Mouse (Mus musculus): ENCODE data around the gene Mvb12a. TPM values are rescaled to one million over a fixed set of nuclear protein-coding genes. Genes with fewer than 3 reads are reported as not detected.

The Mvb12a gene
- polyA plus RNA-seq, 1 experiment from 2014 or later, result 71.3 TPM

Other genes with a start within 250 kb of the Mvb12a start
- gene Use1, start 176.1 kb upstream of the Mvb12a start, polyA plus RNA-seq (2015; fragmentation: Nextera tagmentation; extraction: Ambion mirVana), result 121 and 122 TPM in 2 replicates
- 5.6 and 9.2 TPM in 2 replicates for gene Ocel1, start 171.6 kb upstream of the Mvb12a start, polyA plus RNA-seq (2015; fragmentation: Nextera tagmentation; extraction: Ambion mirVana)
- 28.6 and 34.9 TPM in 2 replicates for gene Nr2f6, start 161.0 kb upstream of the Mvb12a start, polyA plus RNA-seq (2015; fragmentation: Nextera tagmentation; extraction: Ambion mirVana)
- 7.0 and 9.8 TPM in 2 replicates for gene Ushbp1, start 147.1 kb upstream of the Mvb12a start, polyA plus RNA-seq (2015; fragmentation: Nextera tagmentation; extraction: Ambion mirVana)
- 96.0 and 96.1 TPM in 2 replicates for gene Babam1, start 146.1 kb upstream of the Mvb12a start, polyA plus RNA-seq (2015; fragmentation: Nextera tagmentation; extraction: Ambion mirVana)
- 7.0 and 16.4 TPM in 2 replicates for gene Ankle1, start 136.9 kb upstream of the Mvb12a start, polyA plus RNA-seq (2015; fragmentation: Nextera tagmentation; extraction: Ambion mirVana)
- 160 and 192 TPM in 2 replicates for gene Abhd8, start 79.3 kb upstream of the Mvb12a start, polyA plus RNA-seq (2015; fragmentation: Nextera tagmentation; extraction: Ambion mirVana)
- gene Mrpl34, start 78.0 kb upstream of the Mvb12a start, polyA plus RNA-seq (2015; fragmentation: Nextera tagmentation; extraction: Ambion mirVana), result 181 and 182 TPM in 2 replicates
- gene Dda1, start 73.7 kb upstream of the Mvb12a start, polyA plus RNA-seq (2015; fragmentation: Nextera tagmentation; extraction: Ambion mirVana), result 223 and 252 TPM in 2 replicates
- gene Ano8, start 57.0 kb upstream of the Mvb12a start, polyA plus RNA-seq (2015; fragmentation: Nextera tagmentation; extraction: Ambion mirVana), result 5.7 and 6.8 TPM in 2 replicates
- 15.4 and 17.1 TPM in 2 replicates for gene Gtpbp3, start 54.8 kb upstream of the Mvb12a start, polyA plus RNA-seq (2015; fragmentation: Nextera tagmentation; extraction: Ambion mirVana)
- 9.5 and 21.1 TPM in 2 replicates for gene Plvap, start 31.2 kb upstream of the Mvb12a start, polyA plus RNA-seq (2015; fragmentation: Nextera tagmentation; extraction: Ambion mirVana)
- gene Ccdc194, start 17.2 kb upstream of the Mvb12a start, polyA plus RNA-seq (2015; fragmentation: Nextera tagmentation; extraction: Ambion mirVana), result 0.13 TPM in 2 replicates
- 16.1 and 35.7 TPM in 2 replicates for gene Bst2, start 5.5 kb upstream of the Mvb12a start, polyA plus RNA-seq (2015; fragmentation: Nextera tagmentation; extraction: Ambion mirVana)
- gene Tmem221, start 15.9 kb downstream of the Mvb12a start, polyA plus RNA-seq (2015; fragmentation: Nextera tagmentation; extraction: Ambion mirVana), result 0.15 and 0.95 TPM in 2 replicates
- 0.15 TPM in 1 of 2 replicates, not detected in the other for gene Nxnl1, start 23.7 kb downstream of the Mvb12a start, polyA plus RNA-seq (2015; fragmentation: Nextera tagmentation; extraction: Ambion mirVana)
- 83.0 and 85.9 TPM in 2 replicates for gene Slc27a1, start 26.0 kb downstream of the Mvb12a start, polyA plus RNA-seq (2015; fragmentation: Nextera tagmentation; extraction: Ambion mirVana)
- gene Pgls, start 49.3 kb downstream of the Mvb12a start, polyA plus RNA-seq (2015; fragmentation: Nextera tagmentation; extraction: Ambion mirVana), result 223 and 232 TPM in 2 replicates
- gene Fam129c, start 54.7 kb downstream of the Mvb12a start, polyA plus RNA-seq (2015; fragmentation: Nextera tagmentation; extraction: Ambion mirVana), result 8.4 and 10.2 TPM in 2 replicates
- 73.4 and 76.9 TPM in 2 replicates for gene Colgalt1, start 68.1 kb downstream of the Mvb12a start, polyA plus RNA-seq (2015; fragmentation: Nextera tagmentation; extraction: Ambion mirVana)
- 18.1 and 22.2 TPM in 2 replicates for gene Unc13a, start 128.8 kb downstream of the Mvb12a start, polyA plus RNA-seq (2015; fragmentation: Nextera tagmentation; extraction: Ambion mirVana)
- 7.4 and 11.5 TPM in 2 replicates for gene Jak3, start 133.4 kb downstream of the Mvb12a start, polyA plus RNA-seq (2015; fragmentation: Nextera tagmentation; extraction: Ambion mirVana)
- gene Insl3, start 146.3 kb downstream of the Mvb12a start, polyA plus RNA-seq (2015; fragmentation: Nextera tagmentation; extraction: Ambion mirVana), result 1.4 and 2.8 TPM in 2 replicates
- 0.56 and 1.3 TPM in 2 replicates for gene B3gnt3, start 158.9 kb downstream of the Mvb12a start, polyA plus RNA-seq (2015; fragmentation: Nextera tagmentation; extraction: Ambion mirVana)
- 81.2 and 85.0 TPM in 2 replicates for gene Fcho1, start 182.8 kb downstream of the Mvb12a start, polyA plus RNA-seq (2015; fragmentation: Nextera tagmentation; extraction: Ambion mirVana)

Data from neural tube, embryonic 15.5 days (tissue).